Mouse (Mus musculus): ENCODE data around the gene Grm4.

GRCm38 (mm10) chr17:27493969-27494368, 27.2 kb downstream of the Grm4 start:
- TF ChIP-seq CTCF (conservative IDR thresholded peaks at IDR 0.05; ENCODE audit: insufficient read depth, insufficient read length, low read depth, low read length) (no peak), POLR2A (IDR thresholded peaks at IDR 0.05; ENCODE audit: low read depth, low read length) (no peak)

All from kidney, adult 2 months (tissue).